Mouse (Mus musculus): ENCODE measurements at regions not wholly inside any gene's neighbourhood (a gene's known extent, or its start where the extent isn't known, plus 50 kb on each side); places are given as distances from the start of the nearest gene placed in this dataset.

GRCm38 (mm10) chr9:61031699-61032447 lies 237.5 kb downstream of the Uaca start:
- no peak overlapping the region for H3K4me3 ChIP-seq
- H3K27ac ChIP-seq, result no peak overlapping the region
- peaks cover 20% of the 10 kb centered on the region for H3K4me1 ChIP-seq
- WGBS, result 65% methylated on average over 26 of the region's 26 CpGs
- peaks cover 57% of the 10 kb centered on the region for H3K27me3 ChIP-seq (ENCODE audit: insufficient read depth, poor library complexity, severe bottlenecking)
- no peaks in the 10 kb centered on the region for H3K9me3 ChIP-seq
- H3K36me3 ChIP-seq, result no peaks in the 10 kb centered on the region
- no peak for DNase-seq (ENCODE audit: low spot score)

GRCm38 (mm10) chr9:61032448-61033433 lies 238.4 kb downstream of the Uaca start:
- no peaks in the 10 kb centered on the region for H3K36me3 ChIP-seq
- H3K27ac ChIP-seq, result 0 out of 2 replicates have a peak overlapping the region, but pooled peaks have one; percentile 19
- H3K27me3 ChIP-seq (ENCODE audit: insufficient read depth, poor library complexity, severe bottlenecking), result peaks cover 59% of the 10 kb centered on the region
- 73% methylated on average over 23 of the region's 23 CpGs for WGBS
- no peaks in the 10 kb centered on the region for H3K9me3 ChIP-seq
- peaks cover 25% of the 10 kb centered on the region for H3K4me1 ChIP-seq
- DNase-seq (ENCODE audit: low spot score), result no peak
- H3K4me3 ChIP-seq, result no peak overlapping the region

GRCm38 (mm10) chr9:61033593-61033992 lies 239.3 kb downstream of the Uaca start:
- no peaks in the 10 kb centered on the region for H3K9me3 ChIP-seq

GRCm38 (mm10) chr9:61042063-61042462 lies 247.7 kb downstream of the Uaca start:
- WGBS, result 46% methylated on average over 2 of the region's 2 CpGs
- Histone ChIP-seq H3K4me3 (no peak overlapping the region), H3K4me1 (peaks cover 16% of the 10 kb centered on the region; the same call in 1 of the 2 replicates), H3K27ac (0 out of 2 replicates have a peak overlapping the region, but pooled peaks have one; percentile 1), H3K36me3 (no peaks in the 10 kb centered on the region), H3K27me3 (ENCODE audit: insufficient read depth, poor library complexity, severe bottlenecking) (peaks cover 70% of the 10 kb centered on the region), H3K9me3 (no peaks in the 10 kb centered on the region)
- DNase-seq (ENCODE audit: low spot score), result no peak

More at GRCm38 (mm10) chr9:61033593-61033992, 239.3 kb downstream of the Uaca start:
- peaks cover 62% of the 10 kb centered on the region for H3K27me3 ChIP-seq (ENCODE audit: insufficient read depth, poor library complexity, severe bottlenecking)
- no peak overlapping the region for H3K4me3 ChIP-seq
- DNase-seq (ENCODE audit: low spot score), result no peak
- H3K27ac ChIP-seq, result no peak overlapping the region
- no peaks in the 10 kb centered on the region for H3K36me3 ChIP-seq
- H3K4me1 ChIP-seq, result peaks cover 27% of the 10 kb centered on the region
- WGBS, result 61% methylated on average over 9 of the region's 9 CpGs

- peaks cover 12% of the 10 kb centered on the region; the same call in 1 of the 2 replicates for H3K4me1 ChIP-seq
- no peaks in the 10 kb centered on the region for H3K9me3 ChIP-seq
- peaks cover 69% of the 10 kb centered on the region for H3K27me3 ChIP-seq (ENCODE audit: insufficient read depth, poor library complexity, severe bottlenecking)
- DNase-seq (ENCODE audit: low spot score), result no peak
- no peaks in the 10 kb centered on the region for H3K36me3 ChIP-seq
- H3K27ac ChIP-seq, result no peak overlapping the region
- no peak overlapping the region for H3K4me3 ChIP-seq
- WGBS, result 87% methylated on average over 14 of the region's 14 CpGs
Observed at GRCm38 (mm10) chr9:61044983-61045382, 250.6 kb downstream of the Uaca start.

DNA sequence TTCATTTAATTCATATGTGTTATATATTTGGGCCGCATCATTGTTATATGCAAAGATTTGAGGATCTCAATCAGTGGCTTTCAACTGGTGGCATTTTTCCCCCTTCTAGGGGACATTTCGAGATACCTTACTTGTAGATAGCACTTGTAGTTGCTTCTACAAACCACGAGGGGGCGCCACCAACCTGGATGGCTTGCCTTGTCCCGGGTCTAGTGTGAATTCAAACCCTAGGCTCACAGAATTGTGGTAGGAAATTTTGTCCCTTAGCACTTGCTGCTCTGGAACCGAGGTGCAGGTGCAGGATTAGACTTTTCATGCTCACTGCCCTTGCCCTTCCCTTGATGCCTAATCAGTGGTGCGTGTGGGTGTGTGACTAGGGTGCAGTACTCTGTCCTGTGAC lies 252.2 kb downstream of the Uaca start:
- 23% methylated on average over 7 of the region's 7 CpGs for WGBS
- no peak overlapping the region for H3K4me3 ChIP-seq
- no peaks in the 10 kb centered on the region for H3K9me3 ChIP-seq
- H3K27me3 ChIP-seq (ENCODE audit: insufficient read depth, poor library complexity, severe bottlenecking), result peaks cover 63% of the 10 kb centered on the region
- peaks cover 12% of the 10 kb centered on the region; the same call in 1 of the 2 replicates for H3K4me1 ChIP-seq
- no peaks in the 10 kb centered on the region for H3K36me3 ChIP-seq
- no peak overlapping the region for H3K27ac ChIP-seq
- no peak for DNase-seq (ENCODE audit: low spot score)

GRCm38 (mm10) chr9:61047289-61047688 lies 252.9 kb downstream of the Uaca start:
- WGBS, result 62% methylated on average over 11 of the region's 11 CpGs
- Histone ChIP-seq H3K9me3 (no peaks in the 10 kb centered on the region), H3K4me3 (no peak overlapping the region), H3K36me3 (no peaks in the 10 kb centered on the region), H3K27ac (no peak overlapping the region), H3K4me1 (peaks cover 6% of the 10 kb centered on the region; the same call in 1 of the 2 replicates), H3K27me3 (ENCODE audit: insufficient read depth, poor library complexity, severe bottlenecking) (peaks cover 55% of the 10 kb centered on the region)
- DNase-seq (ENCODE audit: low spot score), result no peak

- peaks cover 54% of the 10 kb centered on the region for H3K27me3 ChIP-seq (ENCODE audit: insufficient read depth, poor library complexity, severe bottlenecking)
- peaks cover 3% of the 10 kb centered on the region; the same call in 1 of the 2 replicates for H3K4me1 ChIP-seq
- no peaks in the 10 kb centered on the region for H3K36me3 ChIP-seq
- no peak for DNase-seq (ENCODE audit: low spot score)
- H3K4me3 ChIP-seq, result no peak overlapping the region
- H3K9me3 ChIP-seq, result no peaks in the 10 kb centered on the region
- 81% methylated on average over 15 of the region's 15 CpGs for WGBS
- H3K27ac ChIP-seq, result no peak overlapping the region
Observed at GRCm38 (mm10) chr9:61048576-61048975, 254.2 kb downstream of the Uaca start.

- Histone ChIP-seq H3K4me1 (peaks cover 28% of the 10 kb centered on the region), H3K4me3 (no peak overlapping the region), H3K27ac (no peak overlapping the region), H3K9me3 (no peaks in the 10 kb centered on the region), H3K36me3 (no peaks in the 10 kb centered on the region), H3K27me3 (ENCODE audit: insufficient read depth, poor library complexity, severe bottlenecking) (peaks cover 63% of the 10 kb centered on the region)
- 89% methylated on average over 12 of the region's 12 CpGs for WGBS
- no peak for DNase-seq (ENCODE audit: low spot score)
Observed at GRCm38 (mm10) chr9:61052621-61053020, 258.3 kb downstream of the Uaca start.

GRCm38 (mm10) chr9:61054427-61054826 lies 260.1 kb downstream of the Uaca start:
- Histone ChIP-seq H3K4me3 (no peak overlapping the region), H3K36me3 (no peaks in the 10 kb centered on the region), H3K9me3 (no peaks in the 10 kb centered on the region), H3K4me1 (peaks cover 30% of the 10 kb centered on the region), H3K27me3 (ENCODE audit: insufficient read depth, poor library complexity, severe bottlenecking) (peaks cover 55% of the 10 kb centered on the region), H3K27ac (no peak overlapping the region)
- peak; percentile 88 for DNase-seq (ENCODE audit: low spot score)
- WGBS, result 11% methylated on average over 3 of the region's 3 CpGs

DNA sequence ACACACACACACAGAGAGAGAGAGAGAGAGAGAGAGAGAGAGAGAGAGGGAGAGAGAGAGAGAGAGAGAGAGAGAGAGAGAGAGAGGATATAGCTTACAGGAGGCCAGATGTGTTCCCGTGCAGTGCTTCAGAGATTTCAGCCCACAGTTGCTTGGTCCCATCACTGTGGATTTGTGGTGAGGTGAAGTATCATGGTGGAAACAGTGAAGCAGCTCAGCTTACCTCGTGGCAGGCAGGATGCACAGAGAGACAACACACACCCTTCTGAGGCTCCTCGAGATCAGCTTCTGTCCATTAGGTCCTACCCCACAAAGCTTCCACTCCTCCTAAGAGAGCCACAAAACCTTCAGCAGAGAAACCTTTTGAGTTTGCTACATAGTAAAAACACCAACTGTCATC lies 261.1 kb downstream of the Uaca start:
- H3K36me3 ChIP-seq, result no peaks in the 10 kb centered on the region

GRCm38 (mm10) chr9:61055928-61056730 lies 261.8 kb downstream of the Uaca start:
- 70% methylated on average over 15 of the region's 15 CpGs for WGBS
- Histone ChIP-seq H3K4me3 (no peak overlapping the region), H3K36me3 (no peaks in the 10 kb centered on the region), H3K9me3 (peaks cover 7% of the 10 kb centered on the region), H3K27ac (peak overlapping the region; percentile 10; the same call in 1 of the 2 replicates), H3K27me3 (ENCODE audit: insufficient read depth, poor library complexity, severe bottlenecking) (peaks cover 50% of the 10 kb centered on the region), H3K4me1 (peaks cover 30% of the 10 kb centered on the region)
- DNase-seq (ENCODE audit: low spot score), result no peak

More for the DNA sequence above, 261.1 kb downstream of the Uaca start:
- WGBS, result 71% methylated on average over 3 of the region's 3 CpGs
- no peak for DNase-seq (ENCODE audit: low spot score)
- Histone ChIP-seq H3K9me3 (peaks cover 7% of the 10 kb centered on the region), H3K4me1 (peaks cover 30% of the 10 kb centered on the region), H3K27me3 (ENCODE audit: insufficient read depth, poor library complexity, severe bottlenecking) (peaks cover 50% of the 10 kb centered on the region), H3K27ac (no peak overlapping the region), H3K4me3 (no peak overlapping the region)
